Mouse (Mus musculus) liver, adult 2 months (tissue): Measurements from ENCODE around the gene Scaf8. TPM values are rescaled to one million over a fixed set of nuclear protein-coding genes. Genes with fewer than 3 reads are reported as not detected.

Experiments used
- DNase-seq: peaks from one replicate; pipeline ENCODE4 v3.0.0-alpha.2; 2011; ENCODE audit warnings: low read depth, low spot score; ENCODE audit errors: extremely low read depth
- H3K27ac ChIP-seq: fragments of 200-500 bp; replicated peaks from 2 replicates; pipeline ENCODE4 v1.5.1; 2012; ENCODE audit warnings: low read depth, mild to moderate bottlenecking, control low read depth, inconsistent platforms, low read length; ENCODE audit not compliant: insufficient read depth
- H3K27me3 ChIP-seq: fragments of 200-500 bp; 2 replicates; pipeline ENCODE4 v1.6.1; 2012; ENCODE audit warnings: mild to moderate bottlenecking, moderate library complexity, low read length, inconsistent platforms; ENCODE audit not compliant: control insufficient read depth, insufficient read depth
- H3K36me3 ChIP-seq: fragments of 200-500 bp; 2 replicates; pipeline ENCODE4 v1.6.1; 2012; ENCODE audit warnings: low read length, inconsistent platforms; ENCODE audit not compliant: control insufficient read depth, insufficient read depth
- H3K4me1 ChIP-seq: fragments of 200-500 bp; 2 replicates; pipeline ENCODE4 v1.6.1; 2011; ENCODE audit warnings: low read length; ENCODE audit not compliant: control insufficient read depth, insufficient read depth
- H3K4me3 ChIP-seq: fragments of 200-500 bp; 2 replicates; pipeline ENCODE4 v1.5.1; 2011; ENCODE audit warnings: low read depth, mild to moderate bottlenecking, control low read depth, low read length, moderate library complexity; ENCODE audit not compliant: insufficient read depth
- H3K79me2 ChIP-seq: fragments of 200-500 bp; 2 replicates; pipeline ENCODE4 v1.6.1; 2012; ENCODE audit warnings: inconsistent platforms, mild to moderate bottlenecking, low read length, moderate library complexity; ENCODE audit not compliant: control insufficient read depth, insufficient read depth
- H3K9ac ChIP-seq: fragments of 200-500 bp; 2 replicates; pipeline ENCODE4 v1.6.1; 2012; ENCODE audit warnings: low read depth, mild to moderate bottlenecking, control low read depth, inconsistent platforms, low read length
- CTCF ChIP-seq: fragments of 200-500 bp; IDR thresholded peaks from 2 replicates; pipeline ENCODE4 v1.5.1; 2011; ENCODE audit warnings: low read depth, low read length, control low read depth
- POLR2A ChIP-seq: fragments of 200-500 bp; IDR thresholded peaks from 2 replicates; pipeline ENCODE4 v1.6.1; 2011; ENCODE audit warnings: low read length, control low read depth; ENCODE audit not compliant: insufficient read depth; ENCODE audit errors: extremely low read depth
- WGBS: fragments of 180-500 bp; shearing (Covaris S2); methylation state at CpG from one replicate; pipeline ENCODE4 v1.1.7; 2018; 5-methylcytosine and 5-hydroxymethylcytosine counted together
- polyA plus RNA-seq: library from polyadenylated mRNA; depleted of rRNA; stranded (reverse); fragments of >200 nt; gene quantifications from 2 replicates; pipeline ENCODE4 v1.2.3, GENCODE M21; 2012
- total RNA-seq: library from RNA; depleted of rRNA; stranded (reverse); fragments of >200 nt; gene quantifications from 2 replicates; pipeline ENCODE4 v1.2.3, GENCODE M21; 2014

Gene Scaf8
- total and polyA plus RNA-seq, 2 experiments = 10.8 to 12.4 TPM

DNA sequence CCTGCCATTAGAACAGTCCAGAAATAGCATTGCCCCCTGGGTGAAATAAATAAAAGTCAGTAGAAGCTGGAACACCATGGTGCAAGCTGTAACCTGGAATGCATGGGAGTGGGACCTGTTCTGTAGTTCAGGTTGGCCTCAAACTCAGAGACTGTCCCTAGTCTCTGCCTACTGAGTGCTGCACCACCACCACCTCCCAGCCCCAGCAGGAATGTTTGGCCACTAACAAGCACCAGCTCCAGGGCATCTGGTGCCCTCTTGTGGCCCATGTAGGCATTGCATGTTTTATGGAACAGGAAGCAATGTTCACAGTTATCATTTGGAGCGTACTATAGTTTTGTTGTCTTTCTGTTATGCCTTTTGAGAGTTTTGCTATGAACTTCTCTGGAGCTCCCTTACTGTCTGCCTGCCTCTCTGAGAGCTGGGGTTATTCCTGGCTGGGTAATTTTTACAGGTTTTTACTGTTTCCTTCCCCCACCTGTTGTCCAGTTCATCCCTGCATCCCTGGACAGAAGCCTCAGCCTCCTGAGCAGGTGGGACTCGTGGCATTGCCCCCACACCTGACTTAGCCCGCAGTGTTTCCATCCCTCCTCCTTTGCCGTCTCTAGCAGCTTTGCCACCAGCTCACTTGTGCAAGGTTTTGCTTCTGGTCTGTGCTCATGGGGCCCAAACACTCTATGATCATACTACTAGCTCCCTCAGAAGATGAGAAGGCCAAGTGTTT is 109.8 kb downstream of the Scaf8 start:
- Histone ChIP-seq H3K27me3 (no peaks in the 10 kb centered on the region), H3K79me2 (no peaks in the 10 kb centered on the region), H3K4me1 (no peaks in the 10 kb centered on the region), H3K27ac (no peak overlapping the region), H3K9ac (no peak overlapping the region), H3K36me3 (no peaks in the 10 kb centered on the region), H3K4me3 (no peak overlapping the region)
- TF ChIP-seq POLR2A (no peak), CTCF (peak; percentile 97)
- DNase-seq = peak; percentile 38
- WGBS = 47% methylated on average over 4 of the region's 4 CpGs

DNA sequence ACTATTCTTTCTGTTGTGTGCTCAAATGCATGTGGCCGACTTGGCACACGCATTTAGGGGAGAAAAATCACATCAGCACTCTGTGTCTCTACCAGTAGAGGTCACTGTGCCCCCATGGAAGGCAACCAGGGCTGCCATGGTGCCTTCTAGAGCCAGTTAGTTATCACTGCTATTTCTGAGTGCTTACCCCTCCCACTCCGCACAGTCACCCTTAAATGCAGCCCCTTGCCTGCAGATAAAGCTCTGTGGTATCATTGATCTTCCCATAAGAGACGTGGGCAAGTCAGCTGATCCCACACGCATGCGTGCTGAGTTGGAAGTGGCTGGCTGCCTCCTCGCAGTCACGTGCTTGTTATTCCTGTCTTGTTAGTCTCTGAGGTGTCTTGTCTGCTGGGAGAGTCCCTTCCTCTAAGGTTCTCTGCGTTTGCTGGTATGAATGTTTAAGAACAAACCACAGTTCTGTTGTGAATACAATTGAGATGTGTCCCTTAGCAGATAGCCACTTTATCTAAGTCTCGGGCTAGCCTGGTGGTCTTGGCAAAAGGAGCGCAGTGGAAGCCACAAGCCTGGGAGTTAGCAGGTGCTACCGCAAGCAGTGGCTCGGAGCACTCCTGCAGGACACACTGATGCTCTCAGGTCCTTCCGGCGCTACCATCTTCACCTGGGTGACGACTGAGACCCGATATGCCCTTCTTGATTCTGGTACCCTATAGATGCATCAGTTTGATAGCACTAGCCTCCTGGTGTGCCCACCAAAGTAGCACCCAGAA is 115.6 kb downstream of the Scaf8 start:
- Histone ChIP-seq H3K4me3 (peak overlapping the region; percentile 8; the same call in 1 of the 2 replicates), H3K4me1 (no peaks in the 10 kb centered on the region; the same call in 1 of the 2 replicates), H3K27ac (no peak overlapping the region), H3K36me3 (no peaks in the 10 kb centered on the region), H3K27me3 (no peaks in the 10 kb centered on the region), H3K79me2 (no peaks in the 10 kb centered on the region), H3K9ac (no peak overlapping the region)
- TF ChIP-seq POLR2A (no peak), CTCF (peak; percentile 88)
- 74% methylated on average over 17 of the region's 17 CpGs for WGBS
- DNase-seq = peak; percentile 58

DNA sequence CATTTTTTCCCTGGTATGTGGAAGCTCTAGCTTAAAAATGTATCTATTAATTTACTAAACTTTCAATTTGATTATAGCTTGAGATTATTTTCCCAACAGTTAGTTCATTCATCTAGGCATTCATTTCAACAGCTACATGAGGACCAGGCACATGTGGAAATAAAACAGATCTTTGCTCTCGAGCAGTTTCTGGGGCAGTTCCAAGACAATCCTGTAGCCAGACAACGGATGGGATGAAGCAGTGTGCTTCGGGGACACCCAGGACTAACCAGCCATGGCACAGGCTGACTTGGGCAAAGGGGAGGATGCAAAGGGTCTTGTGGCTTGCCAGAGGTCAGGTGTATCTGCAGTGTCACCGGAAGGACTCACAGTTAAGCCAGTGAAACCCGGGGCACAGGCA is 117.9 kb downstream of the Scaf8 start:
- WGBS = 31% methylated on average over 5 of the region's 5 CpGs
- Histone ChIP-seq H3K27ac (no peak overlapping the region), H3K79me2 (no peaks in the 10 kb centered on the region), H3K4me3 (no peak overlapping the region), H3K36me3 (no peaks in the 10 kb centered on the region), H3K4me1 (no peaks in the 10 kb centered on the region; the same call in 1 of the 2 replicates), H3K9ac (no peak overlapping the region), H3K27me3 (no peaks in the 10 kb centered on the region)
- TF ChIP-seq POLR2A (no peak), CTCF (no peak)
- peak; percentile 55 for DNase-seq

DNA sequence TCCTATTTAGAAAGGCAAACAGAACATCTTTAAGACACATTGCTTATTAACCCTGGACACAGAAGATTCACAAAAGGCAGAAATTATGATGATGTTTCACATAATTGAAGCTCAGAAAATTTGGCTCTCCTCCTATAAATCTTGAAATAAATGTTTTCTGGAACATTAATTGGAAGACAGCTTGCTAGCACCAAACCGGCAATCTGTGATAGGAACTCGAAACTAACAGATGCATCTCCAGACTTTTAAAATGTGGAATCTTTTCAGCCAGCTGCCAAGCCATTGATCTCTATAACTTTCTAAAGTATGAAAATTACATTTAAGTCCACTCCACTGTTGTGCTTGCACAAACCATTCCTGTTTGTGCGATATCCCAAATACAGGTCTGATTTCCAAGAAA is 128.9 kb downstream of the Scaf8 start:
- H3K4me3 ChIP-seq = no peak overlapping the region
- no peak overlapping the region for H3K27ac ChIP-seq
- no peaks in the 10 kb centered on the region for H3K27me3 ChIP-seq
- WGBS = 56% methylated on average over 3 of the region's 3 CpGs
- TF ChIP-seq POLR2A = no peak
- no peak for TF ChIP-seq CTCF
- H3K36me3 ChIP-seq = no peaks in the 10 kb centered on the region
- no peaks in the 10 kb centered on the region; the same call in 1 of the 2 replicates for H3K79me2 ChIP-seq
- no peak for DNase-seq
- no peak overlapping the region for H3K9ac ChIP-seq
- H3K4me1 ChIP-seq = peaks cover 40% of the 10 kb centered on the region

DNA sequence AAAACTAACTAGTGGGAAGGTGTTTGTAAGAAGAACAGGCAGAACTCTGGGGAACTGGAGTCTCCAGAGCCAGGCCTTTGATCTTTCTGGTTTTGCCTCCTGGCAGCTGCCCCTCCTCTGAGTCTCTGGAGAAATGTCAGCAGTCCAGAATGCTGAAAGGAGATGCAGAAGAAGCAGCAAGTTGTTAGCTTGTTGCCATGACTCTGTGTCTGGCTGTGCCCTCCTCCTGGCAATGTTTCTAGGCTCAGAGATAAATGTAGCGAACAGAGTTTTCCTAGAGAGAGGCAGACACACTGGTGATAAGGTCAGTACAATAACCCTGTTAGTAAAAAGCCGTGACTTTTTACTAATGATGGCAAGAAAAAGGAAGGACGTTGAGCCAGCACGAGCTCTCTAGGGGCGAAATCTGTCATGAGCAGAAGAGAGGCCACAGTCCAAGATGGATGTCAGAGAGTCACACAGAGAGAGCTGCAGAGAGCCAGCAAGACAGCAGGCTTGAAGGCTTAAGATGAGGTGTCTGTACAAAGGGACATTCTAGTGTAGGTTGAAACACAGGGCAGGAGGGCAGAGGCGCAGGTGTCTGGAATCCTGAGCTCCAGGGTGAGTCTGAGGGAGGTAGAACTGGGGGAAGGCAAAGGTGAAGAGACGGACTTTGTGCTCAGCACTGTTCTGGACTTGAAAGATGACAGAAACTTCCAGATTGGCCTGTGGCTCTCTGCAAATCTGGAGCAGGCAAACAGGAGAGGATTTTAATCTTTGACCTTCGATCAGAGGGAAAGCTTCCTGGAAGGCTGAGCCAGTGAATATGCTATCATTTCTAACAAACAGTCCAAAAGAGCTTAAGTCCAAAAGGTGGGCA is 130.3 kb downstream of the Scaf8 start:
- Histone ChIP-seq H3K79me2 (no peaks in the 10 kb centered on the region; the same call in 1 of the 2 replicates), H3K27me3 (no peaks in the 10 kb centered on the region), H3K4me1 (peaks cover 37% of the 10 kb centered on the region), H3K4me3 (no peak overlapping the region), H3K36me3 (no peaks in the 10 kb centered on the region), H3K27ac (peak overlapping the region; percentile 100), H3K9ac (peak overlapping the region; percentile 49)
- peak; percentile 100 for DNase-seq
- TF ChIP-seq POLR2A = no peak
- TF ChIP-seq CTCF = no peak
- WGBS = 19% methylated on average over 8 of the region's 8 CpGs
